Mouse (Mus musculus) liver, postnatal 0 days (tissue): ENCODE measurements around the gene Sufu.

Source experiments
- CTCF ChIP-seq: sonication (generic); IDR thresholded peaks from 2 replicates; pipeline ENCODE4 v1.5.1; 2016; ENCODE audit warnings: antibody characterized with exemption, low read depth
- EP300 ChIP-seq: IDR thresholded peaks from 2 replicates; pipeline ENCODE4 v1.6.1; 2016; ENCODE audit warnings: antibody characterized with exemption, low read depth, mild to moderate bottlenecking

GRCm38 (mm10) chr19:46497230-46497629 lies 100.5 kb downstream of the Sufu start:
- TF ChIP-seq CTCF = no peak
- no peak for TF ChIP-seq EP300
